Mouse (Mus musculus): ENCODE data around the gene Map3k20.

GRCm38 (mm10) chr2:72288932-72289534, 3.6 kb downstream of the Map3k20 start:
- TF ChIP-seq CTCF (IDR thresholded peaks at IDR 0.05; ENCODE audit: control insufficient read depth, insufficient read depth, low read length) (no peak), POLR2A (IDR thresholded peaks at IDR 0.05; ENCODE audit: borderline replicate concordance, control insufficient read depth, low read depth, low read length) (no peak)

Data from bone marrow, adult 2 months (tissue).